Mouse (Mus musculus): ENCODE data around the gene Tcf7l2. TPM values are rescaled to one million over a fixed set of nuclear protein-coding genes. Genes with fewer than 3 reads are reported as not detected.

The Tcf7l2 gene
- 196 and 221 TPM in 2 replicates for polyA plus RNA-seq (2014; fragmentation: Nextera tagmentation; extraction: Ambion mirVana)

- H3K9me3 ChIP-seq (replicated peaks; ENCODE audit: control insufficient read depth, low read length), result no peaks in the 10 kb centered on the region
These were observed at the start of gene Tcf7l2 for GRCm38 (mm10) chr19:55741439-55741928. Gene Tcf7l2 (plus strand): TSS chr19:55741820.

GRCm38 (mm10) chr19:55694651-55695050, 47.0 kb upstream of the Tcf7l2 start:
- no peaks in the 10 kb centered on the region for H3K36me3 ChIP-seq (ENCODE audit: control insufficient read depth, insufficient read depth, low read length)
- H3K4me1 ChIP-seq (ENCODE audit: control insufficient read depth, insufficient read depth, low read length), result peaks cover 9% of the 10 kb centered on the region
- no peaks in the 10 kb centered on the region for H3K9me3 ChIP-seq (replicated peaks; ENCODE audit: control insufficient read depth, low read length)
- no peaks in the 10 kb centered on the region; the same call in 1 of the 2 replicates for H3K27me3 ChIP-seq (replicated peaks; ENCODE audit: control insufficient read depth, insufficient read depth, low read length)
- H3K9ac ChIP-seq (ENCODE audit: low read length), result peak overlapping the region; percentile 13; the same call in 1 of the 2 replicates
- H3K4me2 ChIP-seq (ENCODE audit: low read length), result peak overlapping the region; percentile 18; the same call in 1 of the 2 replicates
- ATAC-seq (no peak), DNase-seq (ENCODE audit: low spot score) (peak; percentile 21)
- no peak overlapping the region for H3K4me3 ChIP-seq (ENCODE audit: low read depth, low read length)
- 13% methylated on average over 13 of the region's 13 CpGs for WGBS
- H3K27ac ChIP-seq (ENCODE audit: low read depth, low read length), result no peak overlapping the region

More at GRCm38 (mm10) chr19:55741439-55741928, at the start of gene Tcf7l2:
- H3K4me1 ChIP-seq (ENCODE audit: control insufficient read depth, insufficient read depth, low read length), result peaks cover 23% of the 10 kb centered on the region
- peak within 1 kb of the TSS; percentile 90 for H3K27ac ChIP-seq (ENCODE audit: low read depth, low read length)
- H3K9ac ChIP-seq (ENCODE audit: low read length), result peak within 1 kb of the TSS; percentile 87
- DNase-seq (ENCODE audit: low spot score), result peak; percentile 96
- peak within 1 kb of the TSS; percentile 53 for H3K4me3 ChIP-seq (ENCODE audit: low read depth, low read length)
- WGBS, result 1% methylated on average over 42 of the region's 42 CpGs
- peak within 1 kb of the TSS; percentile 81 for H3K4me2 ChIP-seq (ENCODE audit: low read length)
- ATAC-seq, result peak; percentile 89
- H3K36me3 ChIP-seq (ENCODE audit: control insufficient read depth, insufficient read depth, low read length), result no peaks in the 10 kb centered on the region
- no peaks in the 10 kb centered on the region for H3K27me3 ChIP-seq (replicated peaks; ENCODE audit: control insufficient read depth, insufficient read depth, low read length)

- no peaks in the 10 kb centered on the region for H3K36me3 ChIP-seq (ENCODE audit: control insufficient read depth, insufficient read depth, low read length)
- no peak for ATAC-seq
- H3K4me2 ChIP-seq (ENCODE audit: low read length), result no peak overlapping the region
- no peaks in the 10 kb centered on the region for H3K9me3 ChIP-seq (replicated peaks; ENCODE audit: control insufficient read depth, low read length)
- peaks cover 9% of the 10 kb centered on the region for H3K4me1 ChIP-seq (ENCODE audit: control insufficient read depth, insufficient read depth, low read length)
- no peak overlapping the region for H3K4me3 ChIP-seq (ENCODE audit: low read depth, low read length)
- no peak overlapping the region for H3K9ac ChIP-seq (ENCODE audit: low read length)
- WGBS, result 73% methylated on average over 10 of the region's 10 CpGs
- H3K27me3 ChIP-seq (replicated peaks; ENCODE audit: control insufficient read depth, insufficient read depth, low read length), result no peaks in the 10 kb centered on the region; the same call in 1 of the 2 replicates
- no peak for DNase-seq (ENCODE audit: low spot score)
- no peak overlapping the region for H3K27ac ChIP-seq (ENCODE audit: low read depth, low read length)
These were observed 46.2 kb upstream of the Tcf7l2 start for GRCm38 (mm10) chr19:55695418-55695817.

- WGBS, result 80% methylated on average over 5 of the region's 5 CpGs
- DNase-seq (ENCODE audit: low spot score) (no peak), ATAC-seq (no peak)
- no peak overlapping the region for H3K4me2 ChIP-seq (ENCODE audit: low read length)
- H3K27me3 ChIP-seq (replicated peaks; ENCODE audit: control insufficient read depth, insufficient read depth, low read length), result no peaks in the 10 kb centered on the region
- no peaks in the 10 kb centered on the region for H3K36me3 ChIP-seq (ENCODE audit: control insufficient read depth, insufficient read depth, low read length)
- H3K9me3 ChIP-seq (replicated peaks; ENCODE audit: control insufficient read depth, low read length), result no peaks in the 10 kb centered on the region
- H3K27ac ChIP-seq (ENCODE audit: low read depth, low read length), result no peak overlapping the region
- H3K4me3 ChIP-seq (ENCODE audit: low read depth, low read length), result no peak overlapping the region
- H3K4me1 ChIP-seq (ENCODE audit: control insufficient read depth, insufficient read depth, low read length), result peaks cover 9% of the 10 kb centered on the region
- H3K9ac ChIP-seq (ENCODE audit: low read length), result no peak overlapping the region
These were observed 42.7 kb upstream of the Tcf7l2 start for GRCm38 (mm10) chr19:55698892-55699291.

GRCm38 (mm10) chr19:55700214-55700568, 41.4 kb upstream of the Tcf7l2 start:
- H3K27ac ChIP-seq (ENCODE audit: low read depth, low read length), result no peak overlapping the region
- no peak overlapping the region for H3K4me2 ChIP-seq (ENCODE audit: low read length)
- no peaks in the 10 kb centered on the region for H3K36me3 ChIP-seq (ENCODE audit: control insufficient read depth, insufficient read depth, low read length)
- no peak overlapping the region for H3K9ac ChIP-seq (ENCODE audit: low read length)
- 58% methylated on average over 6 of the region's 6 CpGs for WGBS
- no peaks in the 10 kb centered on the region for H3K9me3 ChIP-seq (replicated peaks; ENCODE audit: control insufficient read depth, low read length)
- no peak overlapping the region for H3K4me3 ChIP-seq (ENCODE audit: low read depth, low read length)
- H3K4me1 ChIP-seq (ENCODE audit: control insufficient read depth, insufficient read depth, low read length), result no peaks in the 10 kb centered on the region
- no peaks in the 10 kb centered on the region for H3K27me3 ChIP-seq (replicated peaks; ENCODE audit: control insufficient read depth, insufficient read depth, low read length)
- no peak for ATAC-seq
- no peak for DNase-seq (ENCODE audit: low spot score)

GRCm38 (mm10) chr19:55700569-55701282, 40.9 kb upstream of the Tcf7l2 start:
- Histone ChIP-seq H3K9ac (ENCODE audit: low read length) (no peak overlapping the region), H3K9me3 (replicated peaks; ENCODE audit: control insufficient read depth, low read length) (no peaks in the 10 kb centered on the region), H3K27me3 (replicated peaks; ENCODE audit: control insufficient read depth, insufficient read depth, low read length) (no peaks in the 10 kb centered on the region), H3K36me3 (ENCODE audit: control insufficient read depth, insufficient read depth, low read length) (no peaks in the 10 kb centered on the region), H3K4me3 (ENCODE audit: low read depth, low read length) (no peak overlapping the region), H3K4me1 (ENCODE audit: control insufficient read depth, insufficient read depth, low read length) (no peaks in the 10 kb centered on the region), H3K27ac (ENCODE audit: low read depth, low read length) (no peak overlapping the region), H3K4me2 (ENCODE audit: low read length) (no peak overlapping the region)
- WGBS, result 72% methylated on average over 11 of the region's 11 CpGs
- DNase-seq (ENCODE audit: low spot score) (no peak), ATAC-seq (no peak)

GRCm38 (mm10) chr19:55701283-55701633, 40.4 kb upstream of the Tcf7l2 start:
- H3K4me1 ChIP-seq (ENCODE audit: control insufficient read depth, insufficient read depth, low read length), result no peaks in the 10 kb centered on the region
- no peak overlapping the region for H3K4me3 ChIP-seq (ENCODE audit: low read depth, low read length)
- ATAC-seq, result no peak
- H3K4me2 ChIP-seq (ENCODE audit: low read length), result no peak overlapping the region
- no peak for DNase-seq (ENCODE audit: low spot score)
- H3K27me3 ChIP-seq (replicated peaks; ENCODE audit: control insufficient read depth, insufficient read depth, low read length), result no peaks in the 10 kb centered on the region
- H3K27ac ChIP-seq (ENCODE audit: low read depth, low read length), result no peak overlapping the region
- no peaks in the 10 kb centered on the region for H3K9me3 ChIP-seq (replicated peaks; ENCODE audit: control insufficient read depth, low read length)
- no peak overlapping the region for H3K9ac ChIP-seq (ENCODE audit: low read length)
- WGBS, result 93% methylated on average over 9 of the region's 9 CpGs
- H3K36me3 ChIP-seq (ENCODE audit: control insufficient read depth, insufficient read depth, low read length), result no peaks in the 10 kb centered on the region

- whole genome bisulfite sequencing, result 52% methylated on average over 4 of the region's 4 CpGs
- Histone ChIP-seq H3K4me1 (ENCODE audit: control insufficient read depth, insufficient read depth, low read length) (no peaks in the 10 kb centered on the region), H3K9me3 (replicated peaks; ENCODE audit: control insufficient read depth, low read length) (no peaks in the 10 kb centered on the region), H3K9ac (ENCODE audit: low read length) (no peak overlapping the region), H3K27ac (ENCODE audit: low read depth, low read length) (no peak overlapping the region), H3K4me3 (ENCODE audit: low read depth, low read length) (no peak overlapping the region), H3K27me3 (replicated peaks; ENCODE audit: control insufficient read depth, insufficient read depth, low read length) (no peaks in the 10 kb centered on the region), H3K4me2 (ENCODE audit: low read length) (no peak overlapping the region), H3K36me3 (ENCODE audit: control insufficient read depth, insufficient read depth, low read length) (no peaks in the 10 kb centered on the region)
- no peak for ATAC-seq
- no peak for DNase-seq (ENCODE audit: low spot score)
These were observed 39.5 kb upstream of the Tcf7l2 start for GRCm38 (mm10) chr19:55702081-55702480.

- H3K9me3 ChIP-seq (replicated peaks; ENCODE audit: control insufficient read depth, low read length), result no peaks in the 10 kb centered on the region
- DNase-seq (ENCODE audit: low spot score) (no peak), ATAC-seq (no peak)
- H3K36me3 ChIP-seq (ENCODE audit: control insufficient read depth, insufficient read depth, low read length), result no peaks in the 10 kb centered on the region
- no peak overlapping the region for H3K27ac ChIP-seq (ENCODE audit: low read depth, low read length)
- WGBS, result 93% methylated on average over 8 of the region's 8 CpGs
- no peaks in the 10 kb centered on the region for H3K27me3 ChIP-seq (replicated peaks; ENCODE audit: control insufficient read depth, insufficient read depth, low read length)
- H3K4me3 ChIP-seq (ENCODE audit: low read depth, low read length), result no peak overlapping the region
- no peak overlapping the region for H3K9ac ChIP-seq (ENCODE audit: low read length)
- no peaks in the 10 kb centered on the region for H3K4me1 ChIP-seq (ENCODE audit: control insufficient read depth, insufficient read depth, low read length)
- no peak overlapping the region for H3K4me2 ChIP-seq (ENCODE audit: low read length)
These were observed 38.9 kb upstream of the Tcf7l2 start for GRCm38 (mm10) chr19:55702716-55703115.
